Mouse (Mus musculus): ENCODE data around the gene Cacna2d4. TPM values are rescaled to one million over a fixed set of nuclear protein-coding genes. Genes with fewer than 3 reads are reported as not detected.
"Not testable (repeated sequence)": the region's sequence is repeated elsewhere in the genome, so short reads cannot be mapped to it uniquely, and the experiment has no call there.

Gene Cacna2d4
- polyA plus RNA-seq, 2 experiments = 0.01 TPM; not detected in 1

GRCm38 (mm10) chr6:119352501-119352900 is 116.2 kb downstream of the Cacna2d4 start:
- H3K36me3 ChIP-seq (replicated peaks; ENCODE audit: control insufficient read depth, insufficient read depth, low read depth) = peaks cover 34% of the 10 kb centered on the region
- H3K27me3 ChIP-seq (ENCODE audit: control insufficient read depth, insufficient read depth, low read length) = no peaks in the 10 kb centered on the region
- WGBS (ENCODE audit: insufficient replicate concordance) = 71% methylated on average over 6 of the region's 6 CpGs
- ATAC-seq (ENCODE audit: insufficient read depth) (no peak), DNase-seq (ENCODE audit: low read depth in 3 of 3, low spot score in 3 of 3) (no peak)
- H3K4me3 ChIP-seq (ENCODE audit: insufficient read depth in 1 of 2, low read depth in 2 of 2, low read length in 2 of 2) = no peak overlapping the region
- no peaks in the 10 kb centered on the region for H3K9me3 ChIP-seq (ENCODE audit: control insufficient read depth, low read length)
- no peaks in the 10 kb centered on the region for H3K4me1 ChIP-seq (replicated peaks; ENCODE audit: control insufficient read depth in 2 of 2, insufficient read depth in 2 of 2, low read length in 1 of 2)
- no peak overlapping the region for H3K9ac ChIP-seq (replicated peaks)
- no peak overlapping the region for H3K27ac ChIP-seq
- no peak for TF ChIP-seq CTCF (IDR thresholded peaks at IDR 0.05; ENCODE audit: low read depth)
- no peak for TF ChIP-seq EP300 (IDR thresholded peaks at IDR 0.05; ENCODE audit: low read depth)
- H3K4me2 ChIP-seq (ENCODE audit: low read depth) = no peak overlapping the region

GRCm38 (mm10) chr6:119358020-119358571 is 121.8 kb downstream of the Cacna2d4 start:
- ATAC-seq (ENCODE audit: insufficient read depth) = no peak
- WGBS (ENCODE audit: insufficient replicate concordance) = 86% methylated on average over 8 of the region's 8 CpGs

GRCm38 (mm10) chr6:119360250-119360649 is 123.9 kb downstream of the Cacna2d4 start:
- Histone ChIP-seq H3K36me3 (replicated peaks; ENCODE audit: control insufficient read depth, insufficient read depth, low read depth) (peaks cover 64% of the 10 kb centered on the region), H3K4me1 (replicated peaks; ENCODE audit: control insufficient read depth in 2 of 2, insufficient read depth in 2 of 2, low read length in 1 of 2) (peaks cover 18 to 26% of the 10 kb centered on the region in 2 experiments), H3K4me2 (ENCODE audit: low read depth) (peak overlapping the region; percentile 51)
- H3K4me3 ChIP-seq (ENCODE audit: insufficient read depth in 1 of 2, low read depth in 2 of 2, low read length in 2 of 2); H3K9ac ChIP-seq (replicated peaks); H3K9me3 ChIP-seq (ENCODE audit: control insufficient read depth, low read length); ATAC-seq (ENCODE audit: insufficient read depth); H3K27ac ChIP-seq; H3K27me3 ChIP-seq (ENCODE audit: control insufficient read depth, insufficient read depth, low read length); DNase-seq (ENCODE audit: low read depth in 3 of 3, low spot score in 3 of 3): not testable (repeated sequence)
- 71% methylated on average over 6 of the region's 6 CpGs for WGBS (ENCODE audit: insufficient replicate concordance)

More at GRCm38 (mm10) chr6:119358020-119358571, 121.8 kb downstream of the Cacna2d4 start:
- peaks cover 64% of the 10 kb centered on the region for H3K36me3 ChIP-seq (replicated peaks; ENCODE audit: control insufficient read depth, insufficient read depth, low read depth)
- TF ChIP-seq CTCF (IDR thresholded peaks at IDR 0.05; ENCODE audit: low read depth) = no peak
- no peak for TF ChIP-seq EP300 (IDR thresholded peaks at IDR 0.05; ENCODE audit: low read depth)
- peaks cover 18 to 25% of the 10 kb centered on the region in 2 experiments for H3K4me1 ChIP-seq (replicated peaks; ENCODE audit: control insufficient read depth in 2 of 2, insufficient read depth in 2 of 2, low read length in 1 of 2)
- H3K27me3 ChIP-seq (ENCODE audit: control insufficient read depth, insufficient read depth, low read length) = no peaks in the 10 kb centered on the region
- no peaks in the 10 kb centered on the region for H3K9me3 ChIP-seq (ENCODE audit: control insufficient read depth, low read length)
- no peak overlapping the region for H3K9ac ChIP-seq (replicated peaks)
- H3K4me2 ChIP-seq (ENCODE audit: low read depth) = no peak overlapping the region
- no peak overlapping the region for H3K27ac ChIP-seq
- no peak for DNase-seq (ENCODE audit: low read depth in 3 of 3, low spot score in 3 of 3)
- H3K4me3 ChIP-seq (ENCODE audit: insufficient read depth in 1 of 2, low read depth in 2 of 2, low read length in 2 of 2) = no peak overlapping the region

- H3K36me3 ChIP-seq (replicated peaks; ENCODE audit: control insufficient read depth, insufficient read depth, low read depth) = peaks cover 62% of the 10 kb centered on the region
- peak overlapping the region; percentile 51 for H3K4me2 ChIP-seq (ENCODE audit: low read depth)
- peak overlapping the region; percentile 85 for H3K27ac ChIP-seq
- H3K9ac ChIP-seq (replicated peaks) = no peak overlapping the region
- DNase-seq (ENCODE audit: low read depth in 3 of 3, low spot score in 3 of 3) (peak; percentile 69 to 73 (median 72)), ATAC-seq (ENCODE audit: insufficient read depth) (peak; percentile 97)
- TF ChIP-seq EP300 (IDR thresholded peaks at IDR 0.05; ENCODE audit: low read depth) (peak; percentile 90), CTCF (IDR thresholded peaks at IDR 0.05; ENCODE audit: low read depth) (no peak)
- peaks cover 18 to 26% of the 10 kb centered on the region in 2 experiments for H3K4me1 ChIP-seq (replicated peaks; ENCODE audit: control insufficient read depth in 2 of 2, insufficient read depth in 2 of 2, low read length in 1 of 2)
- no peaks in the 10 kb centered on the region for H3K9me3 ChIP-seq (ENCODE audit: control insufficient read depth, low read length)
- H3K27me3 ChIP-seq (ENCODE audit: control insufficient read depth, insufficient read depth, low read length) = no peaks in the 10 kb centered on the region
- no peak overlapping the region for H3K4me3 ChIP-seq (ENCODE audit: insufficient read depth in 1 of 2, low read depth in 2 of 2, low read length in 2 of 2)
- 25% methylated on average over 3 of the region's 3 CpGs for WGBS (ENCODE audit: insufficient replicate concordance)
Observed at GRCm38 (mm10) chr6:119360925-119361702, 124.8 kb downstream of the Cacna2d4 start.

GRCm38 (mm10) chr6:119363593-119363992 is 127.3 kb downstream of the Cacna2d4 start:
- H3K9ac ChIP-seq (replicated peaks) = no peak overlapping the region
- H3K4me1 ChIP-seq (replicated peaks; ENCODE audit: control insufficient read depth in 2 of 2, insufficient read depth in 2 of 2, low read length in 1 of 2) = peaks cover 18 to 26% of the 10 kb centered on the region in 2 experiments
- no peak overlapping the region for H3K4me2 ChIP-seq (ENCODE audit: low read depth)
- DNase-seq (ENCODE audit: low read depth in 3 of 3, low spot score in 3 of 3) (no peak), ATAC-seq (ENCODE audit: insufficient read depth) (no peak)
- H3K9me3 ChIP-seq (ENCODE audit: control insufficient read depth, low read length) = no peaks in the 10 kb centered on the region
- TF ChIP-seq EP300 (IDR thresholded peaks at IDR 0.05; ENCODE audit: low read depth) = no peak
- no peak overlapping the region for H3K4me3 ChIP-seq (ENCODE audit: insufficient read depth in 1 of 2, low read depth in 2 of 2, low read length in 2 of 2)
- WGBS (ENCODE audit: insufficient replicate concordance) = 75% methylated on average over 5 of the region's 5 CpGs
- H3K27me3 ChIP-seq (ENCODE audit: control insufficient read depth, insufficient read depth, low read length) = no peaks in the 10 kb centered on the region
- H3K27ac ChIP-seq = no peak overlapping the region
- peaks cover 48% of the 10 kb centered on the region for H3K36me3 ChIP-seq (replicated peaks; ENCODE audit: control insufficient read depth, insufficient read depth, low read depth)

- H3K4me1 ChIP-seq (replicated peaks; ENCODE audit: control insufficient read depth in 2 of 2, insufficient read depth in 2 of 2, low read length in 1 of 2); H3K9me3 ChIP-seq (ENCODE audit: control insufficient read depth, low read length); H3K27ac ChIP-seq; H3K4me3 ChIP-seq (ENCODE audit: insufficient read depth in 1 of 2, low read depth in 2 of 2, low read length in 2 of 2); H3K4me2 ChIP-seq (ENCODE audit: low read depth); H3K27me3 ChIP-seq (ENCODE audit: control insufficient read depth, insufficient read depth, low read length); DNase-seq (ENCODE audit: low read depth in 3 of 3, low spot score in 3 of 3); H3K9ac ChIP-seq (replicated peaks); ATAC-seq (ENCODE audit: insufficient read depth): not testable (repeated sequence)
- H3K36me3 ChIP-seq (replicated peaks; ENCODE audit: control insufficient read depth, insufficient read depth, low read depth) = peaks cover 37% of the 10 kb centered on the region
- 58% methylated on average over 3 of the region's 4 CpGs for WGBS (ENCODE audit: insufficient replicate concordance)
Observed at GRCm38 (mm10) chr6:119366800-119367199, 130.5 kb downstream of the Cacna2d4 start.

Measured in liver, embryonic 14.5 days (tissue).